Mouse (Mus musculus): ENCODE measurements at regions not wholly inside any gene's neighbourhood (a gene's known extent, or its start where the extent isn't known, plus 50 kb on each side); places are given as distances from the start of the nearest gene placed in this dataset.

DNA sequence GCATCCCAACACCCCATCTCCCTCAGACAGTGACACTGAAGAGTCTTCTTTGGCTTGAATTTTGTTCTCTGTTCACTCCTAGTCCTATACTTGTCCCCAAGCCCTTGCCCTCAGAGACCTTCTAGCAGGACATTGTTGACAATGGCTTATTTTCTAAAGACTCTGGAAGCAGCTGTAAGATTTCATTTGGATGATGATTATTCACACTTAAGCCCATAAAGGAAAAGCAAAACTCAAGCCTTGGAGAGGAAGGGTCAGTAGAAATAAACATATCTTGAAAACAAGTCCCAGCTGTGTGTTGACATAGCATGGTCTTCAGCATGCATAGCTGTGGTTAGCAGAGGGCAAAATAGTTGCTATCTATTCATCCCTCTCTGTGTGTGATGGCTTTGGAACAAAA lies 59.9 kb upstream of the Cdh11 start:
- TF ChIP-seq MYOD1 (IDR thresholded peaks at IDR 0.05; ENCODE audit: control insufficient read depth, insufficient read length, low read depth) (no peak), MAX (IDR thresholded peaks at IDR 0.05) (no peak), FOSL1 (IDR thresholded peaks at IDR 0.05; ENCODE audit: insufficient read depth, low read length, poor library complexity, severe bottlenecking) (no peak), USF1 (IDR thresholded peaks at IDR 0.05; ENCODE audit: low read depth) (no peak), CTCF (IDR thresholded peaks at IDR 0.05; ENCODE audit: control insufficient read depth, insufficient read depth, insufficient read length) (no peak), CEBPB (IDR thresholded peaks at IDR 0.05; ENCODE audit: low read depth) (no peak), MYOG (IDR thresholded peaks at IDR 0.05; ENCODE audit: control insufficient read depth, extremely low read depth, insufficient read length) (no peak)
- H3K36me3 ChIP-seq (ENCODE audit: control insufficient read depth, insufficient read depth), result no peaks in the 10 kb centered on the region

DNA sequence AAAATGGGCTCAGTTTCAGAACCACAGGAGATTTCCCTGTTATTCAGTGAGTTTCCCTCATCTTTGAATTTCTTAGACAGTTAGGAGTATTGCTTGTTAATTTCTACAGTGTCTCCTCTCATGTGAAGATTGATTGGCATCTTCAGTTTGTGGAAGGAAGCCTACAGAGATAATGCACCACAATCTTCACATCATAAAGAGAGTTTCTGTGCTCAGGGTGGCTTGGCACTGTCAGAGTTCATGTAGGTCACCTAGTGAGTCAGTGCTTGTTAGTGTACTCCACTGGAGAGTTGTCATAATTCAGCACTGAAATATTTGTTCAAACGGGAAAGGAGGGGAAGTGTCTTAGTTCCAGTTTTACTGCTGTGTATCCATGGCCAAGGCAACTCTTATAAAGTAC lies 74.6 kb upstream of the Cdh11 start:
- H3K36me3 ChIP-seq (ENCODE audit: control insufficient read depth, insufficient read depth), result no peaks in the 10 kb centered on the region
- H3ac ChIP-seq (ENCODE audit: control insufficient read depth, insufficient read length, low read depth), result no peak overlapping the region
- no peaks in the 10 kb centered on the region for H3K79me2 ChIP-seq (ENCODE audit: control insufficient read depth, insufficient read depth)
- no peaks in the 10 kb centered on the region for H3K27me3 ChIP-seq (ENCODE audit: control insufficient read depth, insufficient read depth, insufficient read length)
- TF ChIP-seq CTCF (IDR thresholded peaks at IDR 0.05; ENCODE audit: control insufficient read depth, insufficient read depth, insufficient read length) (no peak), FOSL1 (IDR thresholded peaks at IDR 0.05; ENCODE audit: insufficient read depth, low read length, poor library complexity, severe bottlenecking) (no peak), MYOD1 (IDR thresholded peaks at IDR 0.05; ENCODE audit: control insufficient read depth, insufficient read length, low read depth) (no peak), MYOG (IDR thresholded peaks at IDR 0.05; ENCODE audit: control insufficient read depth, extremely low read depth, insufficient read length) (no peak), CEBPB (IDR thresholded peaks at IDR 0.05; ENCODE audit: low read depth) (no peak), MAX (IDR thresholded peaks at IDR 0.05) (no peak), USF1 (IDR thresholded peaks at IDR 0.05; ENCODE audit: low read depth) (no peak)
- H3K4me3 ChIP-seq (ENCODE audit: insufficient read depth, poor library complexity, severe bottlenecking), result no peak overlapping the region
- no peaks in the 10 kb centered on the region for H3K79me3 ChIP-seq (ENCODE audit: low read depth)

More for the DNA sequence above, 59.9 kb upstream of the Cdh11 start:
- Histone ChIP-seq H3K79me3 (ENCODE audit: low read depth) (no peaks in the 10 kb centered on the region), H3ac (ENCODE audit: control insufficient read depth, insufficient read length, low read depth) (no peak overlapping the region), H3K4me3 (ENCODE audit: insufficient read depth, poor library complexity, severe bottlenecking) (no peak overlapping the region), H3K27me3 (ENCODE audit: control insufficient read depth, insufficient read depth, insufficient read length) (no peaks in the 10 kb centered on the region), H3K79me2 (ENCODE audit: control insufficient read depth, insufficient read depth) (no peaks in the 10 kb centered on the region)

DNA sequence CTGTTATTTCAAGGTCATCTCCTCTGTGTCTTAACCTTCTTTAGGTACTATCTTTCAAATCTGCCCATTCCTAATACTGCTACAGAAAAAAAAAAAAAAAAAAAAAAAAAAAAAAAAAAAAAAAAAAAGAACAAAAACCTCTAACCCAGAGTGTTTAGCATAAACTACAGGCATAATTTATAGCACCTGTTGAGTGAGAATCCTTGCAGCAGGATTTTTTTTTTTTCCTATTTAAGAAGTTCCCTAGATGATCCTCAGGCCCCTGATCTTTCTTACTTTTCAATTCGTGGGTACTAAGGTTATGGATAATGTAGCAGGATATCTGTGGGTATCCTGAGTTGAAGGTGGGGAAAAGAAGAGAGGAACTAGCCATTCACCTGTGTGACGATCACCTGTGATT lies 114.1 kb upstream of the Cdh11 start:
- no peaks in the 10 kb centered on the region for H3K79me2 ChIP-seq (ENCODE audit: control insufficient read depth, insufficient read depth)
- no peak overlapping the region for H3ac ChIP-seq (ENCODE audit: control insufficient read depth, insufficient read length, low read depth)
- no peaks in the 10 kb centered on the region for H3K27me3 ChIP-seq (ENCODE audit: control insufficient read depth, insufficient read depth, insufficient read length)
- H3K36me3 ChIP-seq (ENCODE audit: control insufficient read depth, insufficient read depth), result no peaks in the 10 kb centered on the region
- no peak overlapping the region for H3K4me3 ChIP-seq (ENCODE audit: insufficient read depth, poor library complexity, severe bottlenecking)
- H3K79me3 ChIP-seq (ENCODE audit: low read depth), result no peaks in the 10 kb centered on the region
- TF ChIP-seq USF1 (IDR thresholded peaks at IDR 0.05; ENCODE audit: low read depth) (no peak), MAX (IDR thresholded peaks at IDR 0.05) (no peak), FOSL1 (IDR thresholded peaks at IDR 0.05; ENCODE audit: insufficient read depth, low read length, poor library complexity, severe bottlenecking) (no peak)

DNA sequence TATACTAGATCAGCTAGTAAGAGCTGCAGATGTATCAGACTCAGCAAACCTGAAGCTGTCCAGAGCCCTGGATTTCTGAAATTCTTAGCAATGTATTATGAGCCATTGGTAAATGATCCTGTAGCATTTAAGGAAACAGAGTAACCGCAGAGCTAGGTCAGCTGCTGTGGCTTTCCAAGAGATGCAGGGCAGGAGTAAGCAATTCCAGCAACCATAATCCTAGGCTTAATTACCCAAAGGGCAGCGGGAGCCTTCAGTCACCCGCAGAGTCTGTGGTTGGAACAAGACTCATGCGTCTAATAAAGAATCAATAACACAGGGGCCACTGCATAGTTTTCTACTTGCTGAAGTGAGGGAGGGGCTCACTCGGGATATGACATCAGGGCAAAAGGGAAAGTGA lies 115.2 kb upstream of the Cdh11 start:
- H3K27me3 ChIP-seq (ENCODE audit: control insufficient read depth, insufficient read depth, insufficient read length), result no peaks in the 10 kb centered on the region
- TF ChIP-seq MAX (IDR thresholded peaks at IDR 0.05), result no peak
- TF ChIP-seq MYOG (IDR thresholded peaks at IDR 0.05; ENCODE audit: control insufficient read depth, extremely low read depth, insufficient read length), result no peak
- TF ChIP-seq CEBPB (IDR thresholded peaks at IDR 0.05; ENCODE audit: low read depth), result no peak
- TF ChIP-seq CTCF (IDR thresholded peaks at IDR 0.05; ENCODE audit: control insufficient read depth, insufficient read depth, insufficient read length), result no peak
- no peak for TF ChIP-seq MYOD1 (IDR thresholded peaks at IDR 0.05; ENCODE audit: control insufficient read depth, insufficient read length, low read depth)
- no peak for TF ChIP-seq FOSL1 (IDR thresholded peaks at IDR 0.05; ENCODE audit: insufficient read depth, low read length, poor library complexity, severe bottlenecking)
- TF ChIP-seq USF1 (IDR thresholded peaks at IDR 0.05; ENCODE audit: low read depth), result no peak
- H3K36me3 ChIP-seq (ENCODE audit: control insufficient read depth, insufficient read depth), result no peaks in the 10 kb centered on the region
- H3K4me3 ChIP-seq (ENCODE audit: insufficient read depth, poor library complexity, severe bottlenecking), result no peak overlapping the region
- no peaks in the 10 kb centered on the region for H3K79me2 ChIP-seq (ENCODE audit: control insufficient read depth, insufficient read depth)
- H3ac ChIP-seq (ENCODE audit: control insufficient read depth, insufficient read length, low read depth), result no peak overlapping the region
- no peaks in the 10 kb centered on the region for H3K79me3 ChIP-seq (ENCODE audit: low read depth)

DNA sequence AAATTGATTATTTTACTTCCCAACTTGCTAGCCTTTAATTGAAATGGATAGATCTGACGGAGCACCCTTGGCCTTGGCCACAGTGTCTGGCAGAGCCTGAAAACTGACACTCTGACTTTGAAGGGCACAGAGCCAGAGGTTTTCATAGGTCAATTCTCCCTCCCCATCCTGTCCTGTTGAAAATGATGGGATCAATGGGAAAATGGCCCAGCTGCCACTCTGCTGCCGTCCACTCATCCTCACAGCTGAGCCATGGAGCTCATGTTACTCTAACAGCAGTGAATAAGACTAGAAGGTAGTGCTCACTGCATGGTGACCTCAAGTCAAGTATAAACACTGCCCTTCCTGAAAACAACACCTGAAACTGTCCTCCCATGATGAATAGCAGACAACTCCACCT lies 122.0 kb upstream of the Cdh11 start:
- H3ac ChIP-seq (ENCODE audit: control insufficient read depth, insufficient read length, low read depth), result no peak overlapping the region
- no peak overlapping the region for H3K4me3 ChIP-seq (ENCODE audit: insufficient read depth, poor library complexity, severe bottlenecking)
- TF ChIP-seq MAX (IDR thresholded peaks at IDR 0.05), result no peak
- no peak for TF ChIP-seq CEBPB (IDR thresholded peaks at IDR 0.05; ENCODE audit: low read depth)
- TF ChIP-seq MYOD1 (IDR thresholded peaks at IDR 0.05; ENCODE audit: control insufficient read depth, insufficient read length, low read depth), result no peak
- no peak for TF ChIP-seq FOSL1 (IDR thresholded peaks at IDR 0.05; ENCODE audit: insufficient read depth, low read length, poor library complexity, severe bottlenecking)
- TF ChIP-seq CTCF (IDR thresholded peaks at IDR 0.05; ENCODE audit: control insufficient read depth, insufficient read depth, insufficient read length), result no peak
- no peak for TF ChIP-seq MYOG (IDR thresholded peaks at IDR 0.05; ENCODE audit: control insufficient read depth, extremely low read depth, insufficient read length)
- TF ChIP-seq USF1 (IDR thresholded peaks at IDR 0.05; ENCODE audit: low read depth), result no peak
- no peaks in the 10 kb centered on the region for H3K79me2 ChIP-seq (ENCODE audit: control insufficient read depth, insufficient read depth)
- H3K27me3 ChIP-seq (ENCODE audit: control insufficient read depth, insufficient read depth, insufficient read length), result no peaks in the 10 kb centered on the region
- H3K79me3 ChIP-seq (ENCODE audit: low read depth), result no peaks in the 10 kb centered on the region
- no peaks in the 10 kb centered on the region for H3K36me3 ChIP-seq (ENCODE audit: control insufficient read depth, insufficient read depth)

DNA sequence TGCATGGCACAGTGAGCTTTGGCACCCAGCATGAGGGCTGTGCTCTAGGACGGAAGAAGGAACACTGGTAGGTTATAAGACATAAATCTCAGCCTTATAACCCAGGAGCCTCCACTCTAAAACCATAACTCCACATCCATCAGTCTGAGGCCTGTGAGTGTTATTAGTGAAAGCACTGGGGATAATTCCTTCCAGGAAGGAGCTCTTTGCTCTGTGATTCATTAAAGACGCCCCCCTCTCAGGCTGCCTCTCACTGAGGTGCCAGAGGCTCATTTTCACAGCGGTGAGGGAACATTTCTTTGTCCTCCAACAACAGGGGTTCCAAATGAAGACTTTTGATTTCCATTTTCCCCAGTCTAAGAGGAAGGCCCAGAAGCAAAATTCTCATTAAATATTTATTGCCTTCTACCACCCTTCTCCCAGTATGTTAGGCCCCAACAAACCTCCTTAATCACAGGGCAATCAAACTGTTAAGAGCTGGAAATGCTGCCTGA lies 145.9 kb upstream of the Cdh11 start:
- Histone ChIP-seq H3K27me3 (ENCODE audit: control insufficient read depth, insufficient read depth, insufficient read length) (no peaks in the 10 kb centered on the region), H3K36me3 (ENCODE audit: control insufficient read depth, insufficient read depth) (no peaks in the 10 kb centered on the region)
- TF ChIP-seq CTCF (IDR thresholded peaks at IDR 0.05; ENCODE audit: control insufficient read depth, insufficient read depth, insufficient read length) (no peak), FOSL1 (IDR thresholded peaks at IDR 0.05; ENCODE audit: insufficient read depth, low read length, poor library complexity, severe bottlenecking) (no peak), MAX (IDR thresholded peaks at IDR 0.05) (no peak), USF1 (IDR thresholded peaks at IDR 0.05; ENCODE audit: low read depth) (no peak), MYOD1 (IDR thresholded peaks at IDR 0.05; ENCODE audit: control insufficient read depth, insufficient read length, low read depth) (no peak), CEBPB (IDR thresholded peaks at IDR 0.05; ENCODE audit: low read depth) (no peak), MYOG (IDR thresholded peaks at IDR 0.05; ENCODE audit: control insufficient read depth, extremely low read depth, insufficient read length) (no peak)

More for the DNA sequence above, 145.9 kb upstream of the Cdh11 start:
- no peak overlapping the region for H3K4me3 ChIP-seq (ENCODE audit: insufficient read depth, poor library complexity, severe bottlenecking)
- no peaks in the 10 kb centered on the region for H3K79me3 ChIP-seq (ENCODE audit: low read depth)
- no peak overlapping the region for H3ac ChIP-seq (ENCODE audit: control insufficient read depth, insufficient read length, low read depth)
- no peaks in the 10 kb centered on the region for H3K79me2 ChIP-seq (ENCODE audit: control insufficient read depth, insufficient read depth)

Measured in C2C12 (cell line).